Mouse (Mus musculus): ENCODE results near the gene Tbx2. TPM values are rescaled to one million over a fixed set of nuclear protein-coding genes. Genes with fewer than 3 reads are reported as not detected.

The Tbx2 gene
- polyA plus RNA-seq, 1 experiment: 1.5 TPM

DNA sequence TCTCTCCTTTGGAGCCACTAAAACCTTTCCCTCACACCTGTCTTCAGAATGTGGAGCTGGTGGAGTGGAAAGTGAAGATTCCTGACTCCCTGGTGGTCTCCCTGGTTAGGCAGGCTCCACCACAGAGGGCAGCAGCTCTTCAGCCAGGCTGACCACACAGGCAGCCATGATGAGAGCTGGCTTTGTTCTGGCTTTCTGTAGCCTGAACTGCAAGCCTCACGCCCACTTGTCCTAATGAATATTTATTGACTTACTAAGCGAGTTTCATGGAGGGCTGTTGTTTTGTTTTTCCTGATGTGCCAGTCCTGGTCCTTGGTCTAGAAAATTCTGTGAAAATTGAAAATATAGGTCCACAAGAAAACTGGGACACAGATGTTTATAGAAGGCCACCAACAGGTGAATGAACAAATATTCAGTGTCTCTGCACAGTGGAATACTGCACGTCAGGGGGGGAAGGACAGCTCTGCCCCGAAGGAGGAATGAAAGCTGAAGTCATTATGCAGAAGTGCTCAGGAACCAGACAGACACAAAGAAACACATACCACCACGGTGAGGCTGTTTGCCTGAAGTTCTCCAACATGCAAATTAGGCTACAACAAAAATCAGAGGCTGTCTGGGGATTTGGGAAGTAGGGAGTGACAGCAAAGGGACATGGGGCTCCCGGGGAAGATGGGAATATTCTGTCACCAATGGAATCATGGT, 25.8 kb downstream of the Tbx2 start:
- Histone ChIP-seq H3K79me2 (ENCODE audit: control insufficient read depth, insufficient read depth) (no peaks in the 10 kb centered on the region), H3K27me3 (ENCODE audit: control insufficient read depth, insufficient read depth, insufficient read length) (no peaks in the 10 kb centered on the region), H3K4me3 (ENCODE audit: insufficient read depth, poor library complexity, severe bottlenecking) (no peak overlapping the region), H3K36me3 (ENCODE audit: control insufficient read depth, insufficient read depth) (no peaks in the 10 kb centered on the region), H3ac (ENCODE audit: control insufficient read depth, insufficient read length, low read depth) (no peak overlapping the region), H3K79me3 (ENCODE audit: low read depth) (no peaks in the 10 kb centered on the region)
- TF ChIP-seq CTCF (IDR thresholded peaks at IDR 0.05; ENCODE audit: control insufficient read depth, insufficient read depth, insufficient read length) (no peak), MAX (IDR thresholded peaks at IDR 0.05) (no peak), CEBPB (IDR thresholded peaks at IDR 0.05; ENCODE audit: low read depth) (no peak), MYOD1 (IDR thresholded peaks at IDR 0.05; ENCODE audit: control insufficient read depth, insufficient read length, low read depth) (no peak), USF1 (IDR thresholded peaks at IDR 0.05; ENCODE audit: low read depth) (no peak)

DNA sequence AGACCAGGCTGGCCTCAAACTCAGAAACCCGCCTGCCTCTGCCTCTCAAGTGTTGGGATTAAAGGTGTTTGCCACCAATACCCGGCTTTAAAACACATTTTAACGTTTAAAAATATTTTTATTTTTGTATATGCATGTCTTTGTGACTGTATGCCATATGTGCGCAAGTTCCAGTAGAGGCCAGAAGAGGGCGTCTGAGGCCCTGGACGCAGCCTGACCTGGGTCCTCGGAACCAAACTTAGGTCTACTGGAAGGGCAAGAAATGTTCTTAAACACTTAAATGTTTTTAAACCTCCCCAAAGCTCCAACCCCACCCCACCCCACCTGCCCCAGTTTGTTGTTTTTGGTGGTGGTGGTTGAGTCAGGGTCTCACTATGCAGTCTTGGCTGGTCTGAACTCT, 32.0 kb downstream of the Tbx2 start:
- no peaks in the 10 kb centered on the region for H3K79me3 ChIP-seq (ENCODE audit: low read depth)
- H3K36me3 ChIP-seq (ENCODE audit: control insufficient read depth, insufficient read depth): no peaks in the 10 kb centered on the region
- no peak overlapping the region for H3ac ChIP-seq (ENCODE audit: control insufficient read depth, insufficient read length, low read depth)
- TF ChIP-seq CEBPB (IDR thresholded peaks at IDR 0.05; ENCODE audit: low read depth) (no peak), MAX (IDR thresholded peaks at IDR 0.05) (no peak), USF1 (IDR thresholded peaks at IDR 0.05; ENCODE audit: low read depth) (no peak), FOSL1 (IDR thresholded peaks at IDR 0.05; ENCODE audit: insufficient read depth, low read length, poor library complexity, severe bottlenecking) (no peak), MYOG (IDR thresholded peaks at IDR 0.05; ENCODE audit: control insufficient read depth, extremely low read depth, insufficient read length) (no peak), MYOD1 (IDR thresholded peaks at IDR 0.05; ENCODE audit: control insufficient read depth, insufficient read length, low read depth) (no peak), CTCF (IDR thresholded peaks at IDR 0.05; ENCODE audit: control insufficient read depth, insufficient read depth, insufficient read length) (no peak)
- H3K4me3 ChIP-seq (ENCODE audit: insufficient read depth, poor library complexity, severe bottlenecking): no peak overlapping the region
- H3K79me2 ChIP-seq (ENCODE audit: control insufficient read depth, insufficient read depth): no peaks in the 10 kb centered on the region
- H3K27me3 ChIP-seq (ENCODE audit: control insufficient read depth, insufficient read depth, insufficient read length): peaks cover 4% of the 10 kb centered on the region

DNA sequence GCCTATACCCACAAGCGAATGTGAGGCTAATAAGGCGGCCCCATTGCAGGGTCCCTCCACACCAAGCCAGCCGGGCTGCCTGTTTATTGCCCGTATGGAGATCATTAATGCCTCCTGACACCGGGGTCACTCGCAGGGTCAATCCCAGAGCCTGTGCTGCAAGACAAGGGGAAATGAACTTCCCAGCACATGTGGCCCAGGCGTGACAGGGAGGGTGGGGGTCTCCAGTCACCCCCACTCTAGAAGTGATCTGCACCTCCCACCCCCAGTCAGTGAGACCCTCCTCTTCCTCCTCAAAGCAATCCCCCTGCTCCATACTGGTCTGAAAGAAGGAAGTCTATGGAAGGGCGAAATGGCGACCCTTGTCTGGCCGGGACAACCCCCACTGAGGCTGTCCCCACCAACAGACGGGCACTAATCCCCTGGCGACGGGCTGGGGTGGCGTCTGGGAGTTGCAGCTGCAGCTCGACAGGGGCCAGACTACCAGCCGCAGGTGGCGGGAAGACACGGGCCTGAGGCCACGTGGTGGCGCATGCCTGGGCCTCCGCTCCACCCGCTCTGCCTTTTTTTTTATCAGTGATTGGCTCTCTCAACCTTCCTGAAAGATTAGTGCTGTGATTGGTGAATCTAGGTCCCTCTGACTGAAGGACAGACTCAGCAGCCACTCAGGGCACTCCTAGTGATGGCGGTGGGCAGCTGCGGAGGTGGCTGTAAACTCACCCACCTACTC, 43.9 kb downstream of the Tbx2 start:
- Histone ChIP-seq H3K27me3 (ENCODE audit: control insufficient read depth, insufficient read depth, insufficient read length) (peaks cover 25% of the 10 kb centered on the region), H3K36me3 (ENCODE audit: control insufficient read depth, insufficient read depth) (no peaks in the 10 kb centered on the region), H3K79me3 (ENCODE audit: low read depth) (no peaks in the 10 kb centered on the region), H3K4me3 (ENCODE audit: insufficient read depth, poor library complexity, severe bottlenecking) (no peak overlapping the region), H3K79me2 (ENCODE audit: control insufficient read depth, insufficient read depth) (no peaks in the 10 kb centered on the region), H3ac (ENCODE audit: control insufficient read depth, insufficient read length, low read depth) (no peak overlapping the region)
- TF ChIP-seq CEBPB (IDR thresholded peaks at IDR 0.05; ENCODE audit: low read depth): no peak
- TF ChIP-seq MYOD1 (IDR thresholded peaks at IDR 0.05; ENCODE audit: control insufficient read depth, insufficient read length, low read depth): no peak
- TF ChIP-seq FOSL1 (IDR thresholded peaks at IDR 0.05; ENCODE audit: insufficient read depth, low read length, poor library complexity, severe bottlenecking): no peak
- no peak for TF ChIP-seq MAX (IDR thresholded peaks at IDR 0.05)
- no peak for TF ChIP-seq USF1 (IDR thresholded peaks at IDR 0.05; ENCODE audit: low read depth)
- no peak for TF ChIP-seq MYOG (IDR thresholded peaks at IDR 0.05; ENCODE audit: control insufficient read depth, extremely low read depth, insufficient read length)
- TF ChIP-seq CTCF (IDR thresholded peaks at IDR 0.05; ENCODE audit: control insufficient read depth, insufficient read depth, insufficient read length): no peak

DNA sequence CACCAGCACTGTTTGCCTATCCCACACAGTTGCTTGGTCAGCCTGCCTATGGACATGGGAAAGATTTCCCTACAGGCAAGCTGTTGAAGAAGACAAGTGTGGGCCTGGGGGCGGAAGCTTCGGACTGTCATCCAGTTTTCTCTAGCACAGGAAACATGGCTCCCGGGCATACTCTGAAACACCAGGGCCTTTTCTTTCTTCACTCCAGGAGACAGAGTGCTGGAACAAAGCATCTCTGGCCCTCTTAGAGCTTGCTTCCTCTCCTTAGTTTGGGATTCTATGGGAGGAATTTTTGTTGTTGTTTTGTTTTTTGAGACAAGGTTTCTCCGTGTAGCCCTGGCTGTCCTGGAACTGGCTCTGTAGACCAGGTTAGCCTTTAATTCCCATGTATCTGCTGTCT, 52.1 kb downstream of the Tbx2 start:
- TF ChIP-seq MAX (IDR thresholded peaks at IDR 0.05): no peak
- TF ChIP-seq FOSL1 (IDR thresholded peaks at IDR 0.05; ENCODE audit: insufficient read depth, low read length, poor library complexity, severe bottlenecking): no peak
- TF ChIP-seq MYOG (IDR thresholded peaks at IDR 0.05; ENCODE audit: control insufficient read depth, extremely low read depth, insufficient read length): no peak
- TF ChIP-seq CTCF (IDR thresholded peaks at IDR 0.05; ENCODE audit: control insufficient read depth, insufficient read depth, insufficient read length): no peak
- TF ChIP-seq CEBPB (IDR thresholded peaks at IDR 0.05; ENCODE audit: low read depth): no peak
- no peak for TF ChIP-seq USF1 (IDR thresholded peaks at IDR 0.05; ENCODE audit: low read depth)
- no peak for TF ChIP-seq MYOD1 (IDR thresholded peaks at IDR 0.05; ENCODE audit: control insufficient read depth, insufficient read length, low read depth)
- no peak overlapping the region for H3K4me3 ChIP-seq (ENCODE audit: insufficient read depth, poor library complexity, severe bottlenecking)
- no peak overlapping the region for H3ac ChIP-seq (ENCODE audit: control insufficient read depth, insufficient read length, low read depth)
- no peaks in the 10 kb centered on the region for H3K36me3 ChIP-seq (ENCODE audit: control insufficient read depth, insufficient read depth)
- H3K79me3 ChIP-seq (ENCODE audit: low read depth): no peaks in the 10 kb centered on the region
- H3K27me3 ChIP-seq (ENCODE audit: control insufficient read depth, insufficient read depth, insufficient read length): peaks cover 47% of the 10 kb centered on the region
- no peaks in the 10 kb centered on the region for H3K79me2 ChIP-seq (ENCODE audit: control insufficient read depth, insufficient read depth)

DNA sequence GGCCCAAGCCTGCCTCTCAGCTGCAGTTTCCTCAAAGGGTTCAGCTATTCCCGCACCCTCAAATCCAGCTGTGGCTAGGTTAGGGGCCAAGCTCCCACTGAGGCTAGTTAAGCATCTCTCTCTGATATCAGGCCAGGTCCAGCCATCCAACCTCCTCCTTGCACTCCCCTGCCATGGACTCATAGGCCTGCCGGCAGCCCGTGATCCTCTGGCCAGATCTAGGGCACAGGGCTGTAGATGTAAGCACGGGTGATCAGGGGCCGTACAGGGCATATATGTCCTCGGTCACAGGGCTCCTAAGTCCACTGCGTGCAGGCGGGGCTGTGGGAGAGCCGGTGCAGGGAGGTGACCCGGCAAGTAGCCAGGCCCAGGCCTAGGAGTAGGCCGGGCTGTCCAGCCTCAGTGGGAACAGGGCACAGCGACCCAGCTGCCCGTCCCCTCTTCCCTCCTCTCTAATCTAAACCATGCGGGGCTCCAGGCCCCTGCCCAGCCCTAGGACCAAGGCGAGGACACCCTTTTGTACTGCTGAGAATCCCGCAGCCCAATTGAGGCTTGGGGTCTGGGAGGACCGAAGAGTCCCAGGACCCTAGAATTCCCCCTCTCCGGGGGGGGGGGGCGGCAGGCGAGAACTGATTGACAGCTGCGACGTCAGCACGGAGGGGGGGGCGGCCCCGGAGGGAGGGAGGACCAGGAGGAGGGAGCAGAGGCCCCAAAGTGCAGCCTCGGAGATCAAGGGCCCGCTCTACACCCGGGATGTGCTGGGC, 53.5 kb downstream of the Tbx2 start, which contains the start of gene Tbx4:
Tbx4 (plus strand) TSS at position 758 of the 764 bp plus-strand sequence.
- H3K79me2 ChIP-seq (ENCODE audit: control insufficient read depth, insufficient read depth): no peaks in the 10 kb centered on the region
- H3ac ChIP-seq (ENCODE audit: control insufficient read depth, insufficient read length, low read depth): no peak within 1 kb of the TSS
- no peak for TF ChIP-seq CEBPB (IDR thresholded peaks at IDR 0.05; ENCODE audit: low read depth)
- TF ChIP-seq MYOG (IDR thresholded peaks at IDR 0.05; ENCODE audit: control insufficient read depth, extremely low read depth, insufficient read length): no peak
- TF ChIP-seq MAX (IDR thresholded peaks at IDR 0.05): no peak
- TF ChIP-seq CTCF (IDR thresholded peaks at IDR 0.05; ENCODE audit: control insufficient read depth, insufficient read depth, insufficient read length): no peak
- TF ChIP-seq USF1 (IDR thresholded peaks at IDR 0.05; ENCODE audit: low read depth): no peak
- TF ChIP-seq FOSL1 (IDR thresholded peaks at IDR 0.05; ENCODE audit: insufficient read depth, low read length, poor library complexity, severe bottlenecking): no peak
- H3K4me3 ChIP-seq (ENCODE audit: insufficient read depth, poor library complexity, severe bottlenecking): no peak within 1 kb of the TSS
- H3K79me3 ChIP-seq (ENCODE audit: low read depth): no peaks in the 10 kb centered on the region
- H3K36me3 ChIP-seq (ENCODE audit: control insufficient read depth, insufficient read depth): no peaks in the 10 kb centered on the region
- H3K27me3 ChIP-seq (ENCODE audit: control insufficient read depth, insufficient read depth, insufficient read length): peaks cover 49% of the 10 kb centered on the region
